Mouse (Mus musculus) ES-E14 (cell line): ENCODE results near the gene Ankrd11.

Source experiments
- CHD2 ChIP-seq: IDR thresholded peaks from 2 replicates; pipeline ENCODE4 v1.6.1; 2014; ENCODE audit warnings: mild to moderate bottlenecking, low read depth, low read length, inconsistent platforms
- ZC3H11A ChIP-seq: IDR thresholded peaks from 2 replicates; pipeline ENCODE4 v1.6.1; 2012; ENCODE audit warnings: low read depth, mild to moderate bottlenecking, inconsistent platforms, low read length, borderline replicate concordance

- TF ChIP-seq CHD2 (no peak), ZC3H11A (no peak)
Measured at GRCm38 (mm10) chr8:122935912-122936311, 106.2 kb downstream of the Ankrd11 start.
